Mouse (Mus musculus): ENCODE data around the gene Olfr330.
"Not testable (repeated sequence)": the region's sequence is repeated elsewhere in the genome, so short reads cannot be mapped to it uniquely, and the experiment has no call there.

The Olfr330 gene

DNA sequence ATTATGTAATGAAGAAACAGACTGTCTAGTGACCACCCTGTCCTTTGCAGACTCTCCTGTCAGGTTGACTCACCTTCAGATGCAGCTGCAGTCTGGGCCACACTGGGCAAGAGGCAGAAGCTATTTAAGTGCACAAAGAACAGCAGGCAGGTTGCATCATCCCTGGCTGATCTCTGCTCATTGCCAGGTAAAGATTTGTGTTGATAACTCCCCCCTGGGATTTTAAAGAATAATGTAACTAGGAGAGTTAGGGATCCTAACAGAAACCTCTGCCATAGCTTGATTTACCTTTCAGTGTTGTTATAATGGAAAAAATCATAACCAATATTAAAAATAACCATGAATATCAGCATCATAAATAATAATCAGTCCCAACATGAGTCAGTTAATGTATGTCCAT is at the start of gene Olfr330:
Gene Olfr330 (minus strand): TSS at position 101 of the 400 bp plus-strand sequence.
- not testable (repeated sequence) for DNase-seq

DNA sequence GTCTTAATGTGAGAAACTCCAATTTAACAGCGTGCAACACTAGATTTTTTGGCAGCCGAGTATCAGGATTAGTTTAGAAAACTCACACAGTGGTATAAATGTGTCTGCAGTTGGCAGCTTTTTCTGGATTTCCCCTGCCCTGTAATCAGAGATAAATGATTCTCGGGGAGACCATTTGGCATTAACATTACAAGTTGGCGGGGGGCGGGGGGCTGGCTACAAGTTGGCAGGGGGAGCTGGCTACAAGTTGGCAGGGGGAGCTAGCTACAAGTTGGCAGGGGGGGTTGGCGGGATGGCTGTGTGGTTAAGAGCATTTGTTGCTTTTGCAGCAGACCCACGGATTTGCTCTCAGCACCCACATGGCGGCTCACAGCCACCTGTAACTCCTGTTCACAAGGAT is 44.0 kb upstream of the Olfr330 start:
- DNase-seq: no peak

DNA sequence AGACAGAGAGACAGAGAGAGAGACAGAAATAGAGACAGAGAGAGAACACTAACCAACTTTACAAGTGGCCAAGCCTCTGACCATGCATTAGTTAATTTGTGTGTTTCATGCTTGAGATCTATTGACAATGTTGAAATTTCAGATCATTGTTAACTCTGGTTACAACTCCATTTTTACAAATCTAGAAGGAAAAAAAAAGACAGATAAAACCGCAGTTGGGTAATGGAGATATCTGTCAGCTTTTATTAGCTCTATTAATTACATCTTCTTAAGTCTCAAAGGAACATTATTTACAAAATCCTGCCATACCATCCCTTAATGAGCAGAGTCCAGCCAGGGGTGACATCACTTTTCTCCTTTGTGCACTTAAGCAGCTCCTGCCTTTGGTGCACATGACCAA is 42.8 kb upstream of the Olfr330 start, which contains the start of gene Olfr325:
Gene Olfr325 (plus strand): TSS at position 301 of the 400 bp plus-strand sequence.
- DNase-seq: no peak

DNA sequence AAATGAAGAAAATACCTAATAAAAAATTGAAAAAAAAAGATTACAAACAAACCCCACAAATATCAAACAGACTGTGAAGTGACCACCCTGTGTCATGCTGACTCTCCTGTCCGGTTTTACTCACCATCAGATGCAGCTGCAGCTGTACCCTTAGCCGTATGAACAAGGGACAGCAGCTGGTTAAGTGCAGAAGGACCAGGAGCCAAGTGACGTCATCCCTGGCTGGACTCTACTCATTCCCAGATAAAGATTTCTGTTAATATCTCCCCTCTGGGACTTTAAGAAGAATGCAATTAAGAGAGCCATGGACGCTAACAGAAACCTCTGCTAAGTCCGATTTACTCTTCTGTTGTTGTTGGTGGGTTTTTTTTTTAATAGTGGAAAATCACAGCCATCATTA is 35.8 kb upstream of the Olfr330 start, which contains the start of gene Olfr224:
Gene Olfr224 (minus strand): TSS at position 149 of the 400 bp plus-strand sequence.
- no peak for DNase-seq

DNA sequence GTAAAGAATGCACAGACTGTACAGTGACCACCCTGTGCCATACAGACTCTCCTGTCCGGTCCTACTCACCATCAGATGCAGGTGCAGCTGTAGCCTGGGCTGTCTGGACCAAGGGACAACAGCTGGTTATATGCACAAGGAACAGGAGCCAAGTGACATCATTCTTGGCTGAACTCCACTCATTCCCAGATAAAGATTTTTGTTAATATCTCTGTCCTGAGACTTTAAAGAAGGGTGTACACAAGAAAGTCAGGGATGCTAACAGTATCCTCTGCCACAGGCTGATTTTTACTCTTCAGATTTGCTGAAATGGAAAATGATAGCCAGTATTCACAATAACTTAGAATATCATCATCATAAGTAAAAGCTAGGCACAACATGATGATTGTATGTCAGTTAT is 20.9 kb upstream of the Olfr330 start, which contains the start of gene Olfr328:
Gene Olfr328 (minus strand): TSS at position 101 of the 400 bp plus-strand sequence.
- no peak for DNase-seq

DNA sequence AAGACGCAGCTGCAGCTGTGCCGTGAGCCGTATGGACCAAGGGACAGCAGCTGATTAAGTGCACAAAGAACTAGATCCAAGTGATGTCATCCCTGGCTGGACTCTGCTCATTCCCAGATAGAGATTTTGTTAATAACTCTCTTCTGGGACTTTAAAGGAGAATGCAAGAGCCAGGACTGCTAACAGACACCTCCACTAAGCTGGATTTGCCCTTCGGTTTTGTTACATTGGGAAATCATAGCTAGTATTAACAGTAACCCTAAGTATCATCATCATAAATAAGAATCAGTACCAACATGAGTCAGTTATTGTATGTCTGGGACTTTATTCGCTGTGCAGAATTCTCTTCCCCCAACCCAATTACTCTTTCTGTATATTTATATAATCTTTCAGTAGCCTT is 11.7 kb upstream of the Olfr330 start, which contains the start of gene Olfr329-ps:
Gene Olfr329-ps (minus strand): TSS at position 101 of the 400 bp plus-strand sequence.
- no peak for DNase-seq

DNA sequence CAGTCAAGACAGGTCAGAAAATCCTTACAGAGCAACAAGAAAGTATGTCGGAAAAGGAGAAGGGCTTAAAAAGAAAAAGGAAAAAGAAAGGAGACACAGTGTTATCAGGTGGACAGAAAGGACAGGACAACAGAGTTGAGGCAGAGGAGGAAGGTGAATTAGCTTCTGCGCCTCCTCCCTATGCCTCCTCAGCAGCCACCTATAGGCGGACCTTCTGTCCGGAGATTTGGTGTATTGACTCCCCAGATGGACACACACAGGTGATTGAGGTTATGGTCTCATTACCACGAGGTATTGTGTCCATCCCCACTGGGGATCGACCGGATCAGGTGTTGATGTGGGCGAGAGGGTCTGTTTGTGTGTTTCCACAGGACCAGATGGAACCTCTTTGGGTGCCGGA is 14.9 kb downstream of the Olfr330 start:
- DNase-seq: not testable (repeated sequence)

DNA sequence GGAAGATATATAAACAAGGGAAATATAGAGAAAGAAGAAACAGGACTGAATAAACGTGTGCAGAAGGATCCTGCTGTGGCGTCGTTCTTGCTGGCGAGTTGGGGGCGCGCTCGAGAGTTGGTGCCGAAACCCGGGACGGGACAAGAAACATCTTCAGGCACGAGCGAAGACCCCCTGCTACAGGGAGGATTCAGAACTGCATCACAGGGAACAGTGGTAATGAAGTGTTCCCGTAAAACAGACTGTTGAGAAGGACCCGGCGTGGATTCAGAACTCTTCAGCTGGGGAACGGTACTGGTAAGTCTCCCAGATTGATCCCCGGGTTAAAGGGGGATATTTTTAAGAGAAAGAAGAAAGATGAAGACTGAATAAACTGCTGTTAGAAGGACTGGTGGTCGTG is 15.7 kb downstream of the Olfr330 start:
- DNase-seq: not testable (repeated sequence)

DNA sequence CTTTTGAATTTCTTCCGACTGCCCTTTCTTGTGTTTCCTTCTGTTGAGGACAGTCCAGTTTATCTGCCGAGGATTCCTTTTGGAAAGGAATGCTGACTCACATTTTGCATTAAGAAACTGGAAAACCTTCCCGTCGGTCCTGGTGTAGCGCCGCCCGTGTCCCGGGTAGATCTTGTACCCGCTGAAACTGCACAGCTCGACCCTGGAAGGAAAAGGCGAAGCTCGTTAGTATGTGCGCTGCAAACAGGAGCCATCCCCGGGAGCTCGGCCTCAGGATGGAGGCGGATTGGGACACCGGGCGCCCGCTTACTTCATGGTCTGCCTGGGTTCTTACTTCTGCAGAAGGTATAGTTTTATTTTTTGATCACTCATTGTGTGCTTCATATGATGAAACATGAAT is 25.6 kb downstream of the Olfr330 start:
- DNase-seq: not testable (repeated sequence)

DNA sequence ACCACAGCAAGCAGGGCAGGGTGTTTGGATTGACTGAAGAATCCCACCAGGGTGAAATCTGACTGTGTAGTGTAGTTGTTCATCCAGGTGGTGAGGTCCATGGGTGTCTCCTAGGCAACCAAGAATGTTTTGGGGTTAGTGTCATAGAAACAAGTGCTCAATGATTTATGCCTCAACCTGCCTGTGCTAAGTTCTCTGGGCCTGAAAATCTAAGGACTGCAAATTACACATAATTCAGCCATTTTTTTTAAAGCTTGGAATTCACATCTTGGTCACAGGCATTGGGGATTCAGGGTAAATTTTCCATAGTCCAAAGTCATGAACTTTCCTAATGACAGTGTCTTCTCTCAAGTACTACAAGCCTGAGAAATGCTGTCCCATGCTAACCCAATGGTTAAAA is 32.2 kb downstream of the Olfr330 start, which contains the start of gene Olfr331:
Gene Olfr331 (minus strand): TSS at position 101 of the 400 bp plus-strand sequence.
- not testable (repeated sequence) for DNase-seq

DNA sequence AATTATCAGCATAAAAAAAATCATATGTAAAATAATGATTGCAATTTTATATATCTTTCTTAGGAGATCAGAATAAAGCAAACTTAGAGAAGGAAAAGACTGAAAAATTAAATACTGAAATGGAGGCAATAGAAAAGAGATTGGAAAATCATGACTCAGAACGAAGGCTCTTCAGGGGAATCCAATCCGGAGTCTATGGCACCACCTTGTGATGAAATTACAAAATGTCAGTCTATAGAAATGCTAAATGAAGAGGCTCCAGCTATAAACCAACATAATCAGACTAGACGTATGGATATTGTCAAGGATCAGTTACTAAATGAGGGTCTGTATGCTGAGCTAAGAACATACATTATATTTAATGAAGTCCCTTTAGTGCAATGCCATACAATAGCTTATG is 35.3 kb downstream of the Olfr330 start:
- peak; percentile 25 for DNase-seq

DNA sequence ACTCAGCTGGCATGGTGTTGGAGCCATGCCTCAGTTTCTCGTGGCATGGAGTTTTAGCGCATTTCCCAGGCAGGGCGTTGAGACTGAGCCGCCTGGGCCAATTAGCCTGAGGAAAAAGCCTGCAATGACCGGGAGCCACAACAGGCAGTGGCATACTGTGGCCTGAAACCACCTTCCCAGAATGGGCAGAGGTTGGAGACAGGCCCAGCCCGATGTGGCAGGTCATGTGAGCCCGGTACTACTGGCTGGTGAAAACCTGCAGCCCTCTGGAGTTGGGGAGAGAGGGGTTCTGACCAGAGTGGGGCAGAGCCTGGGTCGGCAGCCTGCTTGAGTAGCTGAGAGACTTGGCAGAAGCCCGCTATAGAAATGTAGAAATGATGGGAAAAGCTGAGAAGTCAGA is 35.9 kb downstream of the Olfr330 start:
- no peak for DNase-seq

DNA sequence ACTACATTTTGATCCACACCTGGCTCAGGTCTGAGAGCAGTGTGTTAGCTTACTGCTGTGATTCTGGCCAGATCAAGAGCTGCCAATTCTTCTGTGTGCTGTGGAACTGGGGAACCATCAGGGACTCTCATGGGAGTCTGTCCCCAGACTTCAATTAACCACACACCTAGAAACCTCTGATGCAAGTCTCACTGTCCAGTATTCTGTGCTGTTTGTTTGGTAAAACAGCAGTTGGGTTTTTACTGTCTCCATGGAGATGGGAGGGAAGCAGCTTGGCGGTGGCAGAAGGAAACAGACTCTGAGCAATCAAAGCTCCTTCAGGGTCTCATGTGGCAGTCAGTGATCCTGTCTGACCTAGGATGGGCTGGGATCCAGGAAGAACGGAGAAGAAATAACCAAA is 42.2 kb downstream of the Olfr330 start, which contains the start of gene Olfr332:
Gene Olfr332 (minus strand): TSS at position 101 of the 400 bp plus-strand sequence.
- no peak for DNase-seq

All from embryo, embryonic 11 days (tissue).